Mouse (Mus musculus) adrenal gland, postnatal 14 days (tissue): ENCODE measurements around the gene Adcy9. TPM values are rescaled to one million over a fixed set of nuclear protein-coding genes. Genes with fewer than 3 reads are reported as not detected.
A peak's percentile ranks its signal among the peaks of the same experiment; 100 is the strongest.

Experiments
- DNase-seq: peaks from one replicate; pipeline ENCODE4 v3.0.0; 2021; ENCODE audit warnings: mixed read lengths
- total RNA-seq: library from RNA; stranded (reverse); gene quantifications from 2 replicates; pipeline ENCODE4 v1.2.3, GENCODE M21; 2021

Gene Adcy9
- total RNA-seq, 1 experiment from 2014 or later, result 38.7 TPM

DNA sequence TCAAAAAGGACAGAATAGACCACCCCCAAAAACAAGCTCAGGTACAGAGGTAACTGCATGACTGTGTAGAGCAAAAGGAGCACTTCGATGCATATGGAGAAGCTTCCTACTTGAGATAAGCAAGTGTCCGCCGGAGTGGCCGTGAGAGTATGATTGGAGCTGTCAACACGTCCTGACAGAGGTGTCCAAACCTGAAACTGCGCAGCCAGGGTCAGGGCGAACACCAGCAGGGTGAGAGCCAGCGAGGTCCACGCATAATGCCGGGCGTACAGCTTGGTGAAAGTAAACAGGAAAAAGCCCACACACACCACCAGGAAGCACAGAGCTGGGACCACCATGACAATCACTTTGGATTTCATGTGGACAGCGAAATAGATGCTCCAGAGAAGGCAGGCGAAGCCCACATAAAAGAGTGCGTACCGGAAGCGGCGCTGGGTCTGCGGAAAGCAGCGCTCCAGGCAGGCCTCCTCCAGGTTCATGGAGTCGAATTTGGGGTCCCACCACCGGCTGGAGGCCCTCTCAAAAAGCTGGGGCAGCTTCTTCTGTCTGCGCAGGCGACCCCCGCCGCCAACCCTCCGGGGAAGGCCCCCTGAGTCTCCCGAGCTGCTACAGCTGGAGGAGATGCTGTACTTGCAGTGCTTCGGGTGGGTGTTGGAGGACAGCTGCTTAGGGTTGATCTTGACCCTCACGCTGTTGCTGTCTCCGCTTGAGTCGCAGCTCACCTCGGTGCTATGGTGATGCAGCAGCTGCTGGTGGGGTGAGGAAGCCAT lies 1.3 kb downstream of the Adcy9 start:
- DNase-seq, result peak; percentile 47

DNA sequence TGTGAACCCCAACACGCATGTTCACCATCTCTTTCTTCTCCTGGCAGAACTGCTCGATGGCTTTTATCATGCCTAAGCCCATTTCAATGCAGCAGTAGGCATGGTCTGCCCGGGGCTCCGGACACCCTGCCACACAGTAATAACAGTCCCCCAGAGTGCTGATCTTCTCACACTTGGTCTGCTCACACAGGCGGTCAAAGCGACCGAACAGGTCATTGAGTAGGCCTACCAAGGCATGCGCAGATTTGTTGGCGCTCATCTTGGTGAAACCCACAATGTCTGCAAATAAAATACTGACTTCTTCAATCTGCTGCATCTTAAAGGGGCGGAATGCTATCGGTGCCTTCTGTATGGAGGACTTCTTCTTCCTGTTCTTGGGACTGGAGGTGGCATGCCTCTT lies 2.2 kb downstream of the Adcy9 start:
- no peak for DNase-seq

DNA sequence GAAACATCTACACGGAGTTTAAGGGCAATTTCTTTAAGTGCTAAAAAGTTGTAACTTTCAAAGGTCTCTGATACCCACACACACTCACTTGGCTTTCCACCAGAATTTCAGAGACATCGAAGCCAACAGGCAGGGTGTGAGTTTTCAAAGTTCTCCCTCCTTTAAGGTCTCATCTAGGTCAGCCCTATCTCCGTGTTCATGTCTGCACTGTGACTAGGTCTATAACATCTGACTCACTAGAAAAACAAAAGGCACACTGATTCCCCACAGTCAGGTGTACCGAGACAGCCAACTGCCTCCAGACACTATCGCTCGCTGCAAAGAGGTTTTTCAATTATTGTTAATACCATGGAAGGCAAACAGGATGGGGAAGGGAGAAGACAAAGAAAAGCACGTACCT lies 2.8 kb downstream of the Adcy9 start:
- DNase-seq, result no peak

DNA sequence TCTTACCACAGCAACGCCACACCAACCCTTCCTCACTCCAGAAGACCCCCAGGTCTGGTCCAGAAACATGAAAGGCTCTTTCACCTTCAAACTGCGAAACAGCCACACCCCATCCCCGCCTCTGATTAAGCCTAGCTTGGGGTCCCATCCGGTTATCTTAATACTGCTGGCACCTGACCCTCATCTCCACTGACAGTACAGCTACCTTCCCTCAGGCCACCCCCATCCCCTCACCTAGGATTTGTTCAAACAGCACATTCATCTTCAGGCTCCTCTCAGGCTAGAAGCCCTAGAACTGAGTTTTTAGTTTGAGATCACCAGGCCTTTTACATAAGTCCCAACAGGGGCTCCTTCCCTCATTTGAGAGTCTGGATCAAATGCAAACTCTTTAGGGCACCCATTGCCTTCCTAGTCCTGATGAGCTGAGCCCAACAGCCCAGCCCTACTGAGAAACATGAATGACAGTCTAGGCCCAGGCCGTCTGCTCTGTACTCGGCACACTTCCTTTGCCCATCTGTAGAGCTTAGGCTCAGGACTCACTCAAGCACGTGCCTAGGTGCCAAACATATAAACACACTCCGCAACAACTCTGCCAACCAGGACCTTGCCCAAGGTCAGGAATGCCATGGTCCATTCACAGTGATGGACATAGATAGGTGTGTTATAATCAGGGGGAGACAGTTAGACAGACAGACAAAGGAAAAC lies 5.3 kb downstream of the Adcy9 start:
- DNase-seq, result no peak

DNA sequence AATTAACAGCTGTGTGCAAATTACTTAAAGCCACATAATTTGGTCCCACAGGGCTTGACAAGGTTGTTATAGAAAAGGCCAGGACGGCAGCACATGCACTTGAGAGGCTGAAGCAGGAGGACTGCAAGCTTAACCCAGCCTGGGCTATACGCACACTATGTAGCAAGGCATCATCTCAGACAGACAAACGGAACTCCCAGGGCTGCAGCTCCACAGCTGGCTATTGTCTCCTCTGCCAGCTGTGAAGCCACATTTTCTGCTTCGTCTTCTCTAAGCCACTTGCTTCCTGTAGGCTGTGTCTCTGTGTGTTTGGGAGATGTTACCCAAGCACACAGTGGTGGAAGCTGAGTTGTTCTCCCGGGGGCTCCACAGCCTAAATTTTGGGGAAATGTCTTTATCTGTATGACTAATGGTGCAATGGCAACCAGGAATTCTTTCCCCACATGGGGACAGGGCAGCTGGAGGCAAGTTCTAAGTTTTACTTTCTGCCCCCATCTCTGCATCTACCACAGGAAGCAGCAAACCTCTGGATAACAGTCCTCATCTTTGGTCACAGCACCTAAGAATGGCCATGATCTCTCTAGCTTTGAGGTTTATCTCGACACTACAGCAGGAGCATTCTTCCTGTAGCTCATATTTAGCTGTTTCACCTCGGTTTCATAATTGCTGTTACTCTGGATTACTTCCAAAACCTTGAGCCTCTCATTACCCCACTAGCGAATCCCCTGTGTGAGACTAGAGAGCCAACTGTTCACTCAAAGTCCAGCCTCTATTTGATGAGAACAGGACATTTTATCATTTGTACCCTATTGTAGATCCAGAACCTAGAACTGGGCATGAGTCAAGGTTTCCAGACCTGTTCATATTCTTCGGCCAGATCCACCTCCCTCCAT lies 6.1 kb downstream of the Adcy9 start:
- no peak for DNase-seq

DNA sequence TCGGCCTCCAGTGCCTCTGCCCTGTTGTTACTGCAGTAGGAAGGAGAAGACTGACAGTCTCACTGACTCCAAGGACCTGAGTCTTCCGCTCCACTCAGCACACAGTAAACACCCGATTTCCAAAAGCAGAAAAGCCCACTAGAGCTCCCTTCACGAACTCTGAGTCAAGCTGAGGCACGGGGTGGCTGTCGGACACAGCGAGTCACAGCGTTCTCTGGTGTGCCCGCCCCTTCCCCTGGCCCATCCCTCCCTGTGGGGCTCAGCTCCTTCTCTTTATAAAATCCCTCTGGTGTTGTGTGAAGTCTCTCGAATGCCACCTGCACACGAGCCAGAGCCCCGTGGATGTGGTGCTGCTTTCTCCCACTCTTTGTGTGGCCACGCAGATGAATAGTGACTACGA lies 7.0 kb downstream of the Adcy9 start:
- DNase-seq, result peak; percentile 30

DNA sequence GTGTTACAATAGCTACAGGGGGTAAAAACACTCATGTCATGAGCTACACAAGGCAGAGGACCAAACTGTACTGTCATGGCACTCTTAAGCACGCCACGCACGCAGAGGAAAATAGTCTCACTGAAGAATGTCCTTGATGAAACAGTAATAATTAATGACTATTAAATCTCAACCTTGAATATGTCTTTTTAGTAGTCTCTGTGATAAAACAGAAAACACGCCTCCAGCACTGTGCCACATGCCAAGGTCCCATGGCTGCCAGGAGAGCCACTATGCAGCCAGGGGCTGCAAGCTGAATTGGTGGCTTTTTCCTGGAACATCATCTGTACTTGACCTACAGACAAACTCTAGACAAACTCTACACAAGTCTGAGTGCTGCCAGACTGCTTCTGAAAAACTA lies 8.0 kb downstream of the Adcy9 start:
- DNase-seq, result peak; percentile 70

DNA sequence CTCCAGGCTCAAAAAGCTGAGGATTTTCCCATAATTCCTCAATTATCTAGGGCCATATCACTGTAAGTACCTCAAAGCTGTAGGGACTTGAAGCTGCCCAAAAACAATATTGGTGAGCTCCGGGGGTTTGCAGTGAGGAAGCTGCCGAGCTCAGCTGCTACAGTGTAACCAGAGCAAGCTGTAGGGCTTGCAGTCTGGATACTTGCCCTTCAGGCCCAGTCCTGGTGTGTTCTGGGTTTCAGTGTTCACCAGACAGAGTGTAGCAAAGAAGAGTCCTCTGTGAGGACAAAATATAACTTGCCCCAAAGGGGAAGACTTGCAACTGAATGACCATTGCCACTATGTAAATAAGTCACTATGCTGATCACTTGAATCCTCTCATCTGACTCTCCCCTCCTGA lies 9.0 kb downstream of the Adcy9 start:
- DNase-seq, result no peak

DNA sequence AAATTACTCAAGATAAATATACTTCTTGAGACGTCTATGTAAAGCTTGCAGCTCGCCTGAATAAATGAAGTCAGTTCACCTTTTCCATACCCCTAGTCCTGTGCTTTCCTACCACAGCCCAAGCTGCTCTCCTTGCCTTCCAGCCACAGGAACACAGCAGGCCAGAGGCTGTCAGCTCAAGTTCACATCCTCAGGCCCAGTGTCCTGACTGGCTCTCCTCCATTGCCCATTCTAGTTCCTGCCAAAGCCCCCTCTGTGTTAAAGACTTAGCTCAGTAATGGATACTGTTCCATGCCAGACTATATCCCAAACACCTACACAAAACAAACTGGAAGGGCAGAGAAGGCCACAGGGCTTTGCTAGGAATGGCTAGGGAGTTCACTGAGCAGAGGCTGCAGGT lies 12.8 kb downstream of the Adcy9 start:
- no peak for DNase-seq

DNA sequence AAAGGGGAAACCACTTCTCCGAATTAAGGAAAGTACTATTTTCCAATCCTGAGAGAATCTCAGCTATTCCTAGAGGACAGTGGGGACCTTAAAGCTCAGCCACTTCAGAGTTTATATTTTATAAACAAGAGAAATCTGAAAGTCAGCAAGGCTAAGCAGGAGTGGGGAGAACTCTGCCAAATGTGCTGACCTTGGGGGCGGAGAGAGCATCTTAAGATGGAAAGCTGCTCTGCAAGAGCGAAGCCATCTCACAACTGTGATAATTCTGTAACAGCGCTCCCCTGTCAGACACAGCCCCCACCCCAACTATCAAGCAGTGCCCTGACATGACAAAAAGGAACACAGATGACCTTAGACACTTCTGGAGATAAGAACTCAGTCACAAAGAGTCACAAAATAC lies 13.6 kb downstream of the Adcy9 start:
- DNase-seq, result peak; percentile 30

DNA sequence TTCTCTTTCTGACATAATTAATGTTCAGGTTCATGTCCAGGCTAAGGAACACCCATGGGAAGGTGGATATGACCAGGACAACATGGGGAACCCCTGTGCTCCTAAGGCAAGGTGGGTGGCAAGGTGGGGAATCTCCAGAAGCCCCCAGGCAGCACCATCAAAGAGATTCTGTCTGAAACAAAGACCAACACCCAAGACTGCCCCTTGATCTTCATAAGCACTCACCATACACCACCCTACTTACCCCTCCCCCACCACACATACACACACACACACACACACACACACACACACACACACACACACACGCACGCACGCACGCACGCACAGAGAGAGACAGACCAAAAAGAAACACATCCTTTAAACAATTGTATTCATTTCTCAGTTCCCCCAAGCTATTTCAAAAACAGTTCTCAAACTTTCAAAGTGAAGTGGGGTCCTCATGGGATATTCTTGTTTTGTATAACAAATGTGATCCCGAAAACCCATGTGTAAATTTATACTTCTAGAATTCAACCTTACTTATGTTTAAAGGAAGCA lies 14.2 kb downstream of the Adcy9 start:
- no peak for DNase-seq

DNA sequence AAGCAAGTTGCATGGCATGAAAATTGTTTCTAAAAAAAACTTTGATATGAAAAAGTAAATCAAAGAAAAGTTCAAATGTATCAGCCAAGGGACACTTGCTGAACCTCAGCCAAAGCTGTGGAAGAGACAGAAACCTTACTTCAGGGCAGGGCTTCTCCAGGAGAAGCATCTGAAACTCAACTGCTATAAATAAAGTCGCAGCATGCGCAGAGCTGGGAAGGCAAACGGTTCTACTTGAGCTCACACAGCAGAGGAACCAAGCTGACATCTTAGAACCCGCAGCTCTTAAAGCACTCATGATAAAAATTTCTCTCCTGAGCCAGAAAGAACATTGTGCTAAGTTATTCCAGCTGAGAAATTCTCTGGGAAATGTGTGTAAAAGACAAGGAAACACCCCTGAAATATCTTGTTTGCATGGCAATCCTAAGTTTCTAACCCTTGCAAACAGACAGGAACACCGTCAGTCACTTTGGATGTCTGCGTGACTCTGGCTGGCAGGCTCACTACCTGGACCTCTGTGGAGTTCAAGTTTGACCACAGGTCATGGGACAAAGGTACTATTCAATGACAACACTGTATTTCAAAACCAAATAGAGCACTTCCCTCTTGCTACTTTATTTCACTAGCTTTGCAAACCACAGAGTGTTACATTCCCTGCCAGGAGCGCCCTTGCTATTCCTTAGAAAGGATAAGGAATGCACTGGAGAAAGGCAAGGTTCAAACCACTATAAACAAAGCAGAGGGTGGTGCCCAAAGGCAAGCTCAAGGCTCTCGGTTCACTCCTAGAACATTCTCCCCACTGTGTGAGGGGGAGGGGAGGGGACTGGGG lies 15.2 kb downstream of the Adcy9 start:
- DNase-seq, result peak; percentile 46

DNA sequence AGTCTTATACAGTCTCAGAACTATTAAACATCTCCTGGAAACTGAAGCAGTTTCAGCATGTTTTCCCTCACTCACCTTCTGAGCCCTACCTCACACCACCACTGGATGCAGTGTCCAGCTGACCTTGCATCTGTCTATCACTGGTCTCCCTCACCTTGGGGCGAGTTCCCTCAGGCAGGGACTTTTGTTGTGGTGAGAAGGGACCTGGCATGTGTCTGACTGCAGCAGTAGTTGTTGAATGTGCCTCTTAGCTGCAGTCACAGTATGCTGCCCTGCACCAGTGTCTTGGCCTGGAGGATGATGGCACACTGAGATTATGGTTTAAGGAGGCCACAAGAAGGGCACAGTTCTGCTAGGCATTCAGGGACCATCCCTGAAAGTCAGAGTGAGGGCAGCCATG lies 19.2 kb downstream of the Adcy9 start:
- DNase-seq, result no peak

DNA sequence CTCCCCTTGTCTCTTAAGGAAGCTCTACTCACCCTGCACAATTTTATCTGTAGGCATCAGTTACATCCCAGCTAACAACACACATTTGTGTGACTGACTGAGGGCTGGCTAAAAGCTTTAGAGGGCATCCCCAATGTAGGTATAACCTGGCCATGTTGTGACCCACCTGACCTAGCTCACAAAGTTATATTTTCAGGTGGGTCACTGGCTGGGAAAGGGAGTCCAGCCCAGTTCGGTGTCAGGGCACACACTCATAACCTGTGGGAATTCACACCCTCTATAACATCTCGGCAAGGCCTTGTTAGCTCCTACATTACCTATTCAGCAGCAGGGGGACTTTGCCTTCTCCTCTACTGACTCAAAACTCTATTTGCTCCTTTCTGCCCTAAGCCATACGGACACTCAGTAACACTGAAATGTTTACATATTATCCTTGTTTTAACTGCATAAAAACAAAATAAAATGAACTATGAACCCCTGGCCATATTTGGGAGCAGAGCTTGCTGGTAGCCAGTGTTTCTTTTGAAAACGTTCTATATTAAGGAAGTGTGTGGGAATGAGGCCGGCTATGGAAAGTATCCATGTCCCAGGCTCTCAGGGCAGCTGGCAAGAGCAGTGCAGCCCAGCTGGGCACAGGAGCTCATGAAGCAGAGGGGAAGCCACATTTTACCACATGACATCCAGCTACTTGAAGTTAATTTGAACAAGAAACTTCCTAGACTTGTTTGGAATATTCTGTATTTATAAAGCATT lies 20.7 kb downstream of the Adcy9 start:
- no peak for DNase-seq

DNA sequence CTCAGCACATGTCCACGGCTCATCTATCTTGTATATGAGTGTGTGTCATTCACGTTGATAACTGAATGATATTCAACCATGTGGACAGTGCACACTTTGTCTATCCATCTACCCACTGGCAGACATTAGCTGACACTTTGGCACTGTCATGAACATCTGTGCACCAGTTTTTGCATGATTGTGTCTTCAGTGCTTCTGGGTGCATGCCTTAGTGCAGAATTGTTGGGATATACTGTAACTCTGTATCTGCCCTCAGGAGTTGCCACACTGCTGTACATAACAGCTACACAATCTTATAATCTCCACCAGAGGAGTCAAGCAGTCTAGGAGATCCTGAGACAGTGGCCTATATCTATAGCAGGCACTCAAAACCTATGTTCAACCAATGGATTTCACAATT lies 21.5 kb downstream of the Adcy9 start:
- no peak for DNase-seq

DNA sequence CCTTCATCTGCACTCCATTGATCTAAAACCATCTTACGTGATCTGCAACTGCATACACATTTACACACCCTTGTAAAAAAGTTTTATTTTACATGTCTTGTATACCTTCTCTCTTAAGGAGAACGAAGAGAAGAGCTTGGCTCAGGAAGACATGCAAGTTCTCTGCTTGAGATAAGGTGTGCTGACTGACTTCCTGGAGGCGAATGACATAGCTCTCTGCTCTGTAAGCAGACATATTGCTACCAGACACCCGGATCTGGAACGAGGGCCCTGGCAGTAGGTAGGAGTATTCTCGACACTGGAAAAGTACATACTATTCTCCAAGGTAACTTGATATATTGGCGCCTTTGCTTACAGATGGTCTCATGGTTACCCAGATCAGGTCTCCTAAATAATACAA lies 22.7 kb downstream of the Adcy9 start:
- no peak for DNase-seq

DNA sequence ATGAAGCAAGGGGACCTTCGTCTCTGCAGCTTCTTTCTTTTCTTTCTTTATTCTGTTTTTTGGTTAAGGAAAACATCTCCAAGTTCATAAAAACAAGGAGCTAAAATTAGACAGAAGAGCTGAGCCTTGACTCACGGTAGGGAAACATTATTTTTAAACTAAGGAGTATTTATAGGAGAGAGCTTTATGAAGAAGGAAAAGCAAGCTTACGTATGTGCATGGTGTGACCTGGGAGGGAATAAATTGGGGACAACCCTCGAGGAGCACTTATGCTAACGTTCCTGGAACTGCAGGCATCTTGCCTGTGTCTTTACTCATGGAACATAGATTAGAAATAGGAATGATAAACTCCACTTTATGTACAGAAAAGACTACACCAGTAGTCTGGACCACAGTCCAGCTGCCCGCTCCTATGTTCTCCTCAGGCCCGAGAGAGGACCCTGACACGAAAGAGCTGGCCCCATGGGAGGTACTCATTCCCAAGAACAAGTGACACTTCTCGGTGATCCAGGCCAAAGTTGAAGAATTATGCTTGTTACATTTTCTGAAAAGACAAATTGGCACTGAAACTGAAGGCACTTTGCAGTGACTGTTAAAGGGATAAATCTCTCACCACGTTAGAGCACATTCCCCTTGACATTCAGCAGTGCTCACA lies 24.5 kb downstream of the Adcy9 start:
- DNase-seq, result peak; percentile 39

DNA sequence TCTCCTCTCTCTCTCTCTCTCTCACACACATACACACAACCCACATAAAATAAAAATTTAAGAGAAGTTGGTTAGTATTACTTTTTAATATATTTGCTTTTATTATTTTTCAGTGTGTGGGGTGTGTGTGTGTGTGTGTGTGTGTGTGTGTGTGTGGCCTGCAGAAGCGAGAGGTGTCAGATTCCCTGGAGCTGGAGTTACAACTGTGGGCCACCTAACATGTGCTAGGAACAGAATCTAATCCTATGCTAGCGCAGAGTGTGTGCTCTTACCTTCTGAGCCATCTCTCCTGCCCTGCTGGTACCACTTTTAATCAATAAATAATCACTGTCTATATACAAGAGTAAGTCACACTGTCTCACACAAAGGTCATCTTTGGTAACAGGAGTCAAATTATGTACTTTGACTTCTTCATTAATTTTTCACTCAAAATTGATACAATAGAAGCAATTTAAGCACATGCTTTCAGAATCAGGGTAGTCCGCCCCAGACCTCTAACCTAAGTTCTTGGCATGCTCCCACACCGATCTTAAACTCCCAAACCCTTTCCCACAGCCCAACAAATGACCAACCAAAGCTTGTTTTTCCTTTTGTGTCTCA lies 25.2 kb downstream of the Adcy9 start:
- no peak for DNase-seq

DNA sequence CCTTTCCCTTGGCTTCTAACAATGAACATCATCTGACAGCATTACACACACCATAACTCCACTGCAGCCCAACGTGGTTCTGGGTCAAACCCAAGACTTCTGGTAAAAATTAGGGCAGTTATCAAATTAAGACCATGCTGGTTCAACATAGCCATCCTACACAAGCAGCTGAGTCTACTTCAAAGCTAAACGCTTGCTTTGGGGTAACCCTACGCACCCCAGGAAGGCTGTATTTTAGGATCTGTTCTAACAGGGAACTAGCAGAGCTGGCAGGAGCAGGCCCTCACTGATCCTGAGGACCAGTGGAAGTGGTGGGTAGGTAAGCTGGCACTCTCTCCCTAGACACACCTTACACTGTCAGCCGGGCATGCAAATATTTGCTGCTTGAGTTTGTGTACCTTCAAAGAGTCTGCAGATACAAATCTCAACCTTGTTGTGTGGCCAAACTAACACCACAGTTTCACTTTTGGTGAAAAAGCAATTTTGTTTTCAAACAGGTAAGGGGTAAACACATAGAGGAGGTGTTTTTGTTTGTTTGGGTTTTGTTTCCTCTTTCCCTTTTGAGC lies 36.7 kb downstream of the Adcy9 start:
- DNase-seq, result no peak

DNA sequence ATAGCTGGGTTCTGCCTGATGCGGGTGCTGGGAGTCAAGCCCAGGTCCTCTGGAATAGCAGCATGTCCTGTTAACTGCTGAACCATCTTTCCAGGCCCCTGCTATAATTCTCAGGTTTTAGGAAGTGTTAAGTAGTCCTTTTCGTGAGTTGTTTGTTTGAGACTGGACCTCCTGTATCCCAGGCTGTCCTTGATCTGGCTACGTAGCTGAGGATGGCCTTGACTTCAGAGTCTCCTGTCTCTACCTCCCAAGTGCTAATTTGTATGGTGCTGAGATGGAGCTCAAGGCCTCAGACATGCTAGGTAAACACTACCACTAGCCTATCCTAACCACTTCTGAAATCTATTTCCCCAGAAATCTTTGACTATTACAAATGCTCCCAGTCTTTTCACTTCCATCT lies 37.9 kb downstream of the Adcy9 start:
- no peak for DNase-seq
